Comparison of ENCODE assay signal across 23 mouse cellular contexts in the genomic region with DNA sequence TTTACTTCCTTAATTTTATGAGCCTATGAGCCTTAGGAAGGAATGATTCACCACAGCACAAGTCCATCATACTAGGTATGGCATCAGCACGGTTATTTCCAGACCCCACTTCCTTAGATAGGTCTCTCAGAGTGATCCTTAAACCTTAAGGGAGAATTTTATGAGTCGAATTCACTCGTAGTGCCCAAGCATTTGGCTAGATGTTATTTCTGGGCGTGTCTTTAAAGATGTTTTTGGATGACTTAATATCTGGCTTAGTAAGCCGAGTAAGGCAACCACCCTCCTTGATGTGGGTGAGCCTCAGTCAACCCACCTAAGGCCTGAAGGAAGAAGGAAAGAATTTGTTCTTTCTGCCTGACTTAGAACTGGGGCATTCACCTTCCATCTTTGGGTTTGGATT.
"Had no signal": no experiment of that assay in that cellular context is flagged by ENCODE, and none has a peak within 500 bp of the region (broad histone marks: within the 10 kb centered on the region; RNA-seq: fewer than 3 reads in every experiment).

No protein-coding gene starts in this region.

- H3K4me3 ChIP-seq: heart, embryonic 13.5 days; heart, embryonic 15.5 days; hindbrain, embryonic 13.5 days; hindbrain, embryonic 15.5 days; kidney, embryonic 15.5 days; left cerebral cortex, adult 2 months; limb, embryonic 10.5 days; limb, embryonic 12.5 days; liver, embryonic 13.5 days; liver, embryonic 15.5 days had no signal

- H3K36me3 ChIP-seq: heart, embryonic 13.5 days; heart, embryonic 15.5 days; hindbrain, embryonic 13.5 days; hindbrain, embryonic 15.5 days; kidney, embryonic 15.5 days; limb, embryonic 10.5 days; limb, embryonic 12.5 days; liver, embryonic 13.5 days; liver, embryonic 15.5 days had no signal

- H3K4me2 ChIP-seq: heart, embryonic 11.5 days; heart, embryonic 13.5 days; heart, embryonic 15.5 days; hindbrain, embryonic 13.5 days; hindbrain, embryonic 15.5 days; kidney, embryonic 15.5 days; limb, embryonic 12.5 days; liver, embryonic 11.5 days; liver, embryonic 13.5 days; liver, embryonic 15.5 days had no signal

- DNase-seq: gastrocnemius, postnatal 14 days; gastrocnemius, postnatal 36 days; heart, adult 18-20 months; heart, postnatal 14 days; heart, postnatal 36 days; kidney, adult 11 months; kidney, adult 2 months; kidney, adult 9 months; kidney, postnatal 14 days; kidney, postnatal 36 days; liver; liver, embryonic 13.5 days had no signal

- H3K27me3 ChIP-seq: heart, embryonic 13.5 days; heart, embryonic 15.5 days; hindbrain, embryonic 13.5 days; hindbrain, embryonic 15.5 days; kidney, embryonic 15.5 days; limb, embryonic 12.5 days; liver, embryonic 13.5 days; liver, embryonic 15.5 days had no signal
